Mouse (Mus musculus) spleen, adult 12 weeks (tissue): Measurements from ENCODE around the gene Mipol1.

ENCODE experiments used
- DNase-seq: peaks from one replicate; pipeline ENCODE4 v3.0.0; 2022; ENCODE audit warnings: low spot score

Mipol1 gene

GRCm38 (mm10) chr12:57243671-57244495 is 13.7 kb downstream of the Mipol1 start:
- no peak for DNase-seq

GRCm38 (mm10) chr12:57258572-57258971 is 28.3 kb downstream of the Mipol1 start:
- DNase-seq: no peak

- no peak for DNase-seq
Observed at GRCm38 (mm10) chr12:57275456-57275855, 45.2 kb downstream of the Mipol1 start.

- DNase-seq: no peak
Observed at GRCm38 (mm10) chr12:57281155-57282114, 51.2 kb downstream of the Mipol1 start.

- DNase-seq: no peak
Observed at GRCm38 (mm10) chr12:57285303-57286059, 55.3 kb downstream of the Mipol1 start.

GRCm38 (mm10) chr12:57307337-57307736 is 77.1 kb downstream of the Mipol1 start:
- DNase-seq: no peak

- DNase-seq: no peak
Observed at GRCm38 (mm10) chr12:57307748-57308147, 77.5 kb downstream of the Mipol1 start.

GRCm38 (mm10) chr12:57339053-57339452 is 108.8 kb downstream of the Mipol1 start:
- DNase-seq: no peak

GRCm38 (mm10) chr12:57340111-57340510 is 109.9 kb downstream of the Mipol1 start:
- DNase-seq: no peak

GRCm38 (mm10) chr12:57362732-57363131 is 132.5 kb downstream of the Mipol1 start:
- DNase-seq: no peak

GRCm38 (mm10) chr12:57364027-57364426 is 133.8 kb downstream of the Mipol1 start:
- no peak for DNase-seq

GRCm38 (mm10) chr12:57371790-57372547 is 141.7 kb downstream of the Mipol1 start:
- no peak for DNase-seq

- DNase-seq: no peak
Observed at GRCm38 (mm10) chr12:57382797-57383196, 152.6 kb downstream of the Mipol1 start.

- DNase-seq: no peak
Observed at GRCm38 (mm10) chr12:57387588-57388292, 157.5 kb downstream of the Mipol1 start.

- DNase-seq: no peak
Observed at GRCm38 (mm10) chr12:57399547-57399946, 169.3 kb downstream of the Mipol1 start.

GRCm38 (mm10) chr12:57400186-57400585 is 170.0 kb downstream of the Mipol1 start:
- no peak for DNase-seq

GRCm38 (mm10) chr12:57401126-57401525 is 170.9 kb downstream of the Mipol1 start:
- DNase-seq: no peak

GRCm38 (mm10) chr12:57402360-57402759 is 172.1 kb downstream of the Mipol1 start:
- no peak for DNase-seq

GRCm38 (mm10) chr12:57409976-57410375 is 179.7 kb downstream of the Mipol1 start:
- no peak for DNase-seq

- no peak for DNase-seq
Observed at GRCm38 (mm10) chr12:57413833-57414232, 183.6 kb downstream of the Mipol1 start.

GRCm38 (mm10) chr12:57424902-57425301 is 194.7 kb downstream of the Mipol1 start:
- no peak for DNase-seq
